Mouse (Mus musculus): ENCODE measurements at regions not wholly inside any gene's neighbourhood (a gene's known extent, or its start where the extent isn't known, plus 50 kb on each side); places are given as distances from the start of the nearest gene placed in this dataset.

DNA sequence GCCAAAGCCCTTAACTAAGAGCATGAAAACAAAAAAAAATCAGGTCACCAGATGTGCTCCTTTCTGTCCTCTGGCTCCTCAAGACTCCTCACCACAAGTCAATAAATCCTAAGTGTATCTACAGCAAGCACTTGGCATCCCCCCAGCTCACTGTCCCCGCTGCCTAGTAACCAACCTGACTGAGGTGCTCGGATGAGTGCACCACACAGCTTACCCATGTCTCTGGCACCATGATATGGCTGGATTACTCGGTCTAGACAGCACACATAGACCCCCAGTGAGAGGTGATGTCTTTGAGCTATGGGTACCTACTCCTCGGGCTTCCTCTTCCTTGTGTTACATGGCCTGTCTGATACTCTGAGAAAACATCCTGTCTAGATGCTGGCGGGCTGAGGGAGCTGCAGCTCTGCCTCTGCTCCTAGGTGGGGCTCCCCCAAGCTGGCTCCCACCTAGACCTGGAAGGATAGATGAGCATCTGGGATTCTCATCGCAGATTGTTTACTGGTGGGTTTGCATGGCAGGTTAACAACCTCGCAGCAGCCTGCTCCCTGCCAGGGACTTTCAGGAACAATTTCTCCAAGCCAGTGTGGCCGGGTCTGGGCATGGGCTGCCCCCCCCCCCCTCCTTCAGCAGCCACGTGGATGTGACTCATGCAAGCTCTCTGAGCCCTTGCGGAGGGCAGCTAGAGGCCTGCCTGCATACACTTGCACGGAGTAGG lies 57.2 kb upstream of the Prelp start:
- TF ChIP-seq CTCF (conservative IDR thresholded peaks at IDR 0.05; ENCODE audit: insufficient read depth, insufficient read length, low read depth, low read length) (no peak), POLR2A (IDR thresholded peaks at IDR 0.05; ENCODE audit: low read depth, low read length) (no peak)
